ENCODE assay signal across 8 mouse cellular contexts in genomic region chr11:22981984-22982757, GRCm38 (mm10). TPM values are rescaled to one million over a fixed set of nuclear protein-coding genes. Genes with fewer than 3 reads are reported as not detected.
A peak's percentile ranks its signal among the peaks of the same experiment; 100 is the strongest.
DNase-seq lines count a peak whose midpoint lies in the region; ATAC-seq and TF ChIP-seq lines count a peak whose summit lies in the region.

TSS of gene Gm28048 (minus strand) at chr11:22982090.
TSS of gene Commd1 (minus strand) at chr11:22982382.

- H3K27ac ChIP-seq in gastrocnemius, adult 2 months = peak within 1 kb of the TSS; percentile 95

- DNase-seq in ZHBTc4 (ENCODE audit: low read depth, low spot score) = peak; percentile 96
- DNase-seq in gastrocnemius, adult 2 months = peak; percentile 99
- DNase-seq in hindlimb bud, embryonic 11.5 days (ENCODE audit: extremely low spot score, low read depth, low spot score) = peak; percentile 77
- peak; percentile 85 to 96 for DNase-seq in left cerebral cortex, adult 9 months (ENCODE audit: low spot score in 2 of 2)
- peak; percentile 99 for DNase-seq in right cerebral cortex, postnatal 14 days
- DNase-seq in urinary bladder, postnatal 36 days (ENCODE audit: low spot score in 2 of 2) = peak; percentile 95 to 96

- ATAC-seq in common myeloid progenitor, adult 5-6 weeks (replicated peaks; ENCODE audit: low read depth, poor library complexity, severe bottlenecking) = peak; percentile 93
- peak; percentile 92 for ATAC-seq in megakaryocyte progenitor cell, adult 5-6 weeks (replicated peaks; ENCODE audit: poor library complexity)

- intact Hi-C loops in gastrocnemius, adult 2 months (cut with DNase I) = loop anchor here (10.0 kb wide), 1 partner anchor 513 kb away; the partner anchor contains the start of gene Ahsa2

- H3K4me3 ChIP-seq in gastrocnemius, adult 2 months = peak within 1 kb of the TSS; percentile 96

- peak; percentile 77 for TF ChIP-seq CTCF in gastrocnemius, adult 2 months (IDR thresholded peaks at IDR 0.05)

RNA-seq across cellular contexts. Expression of gene Gm28048, which starts in this region (rescaled TPM):
- total RNA-seq in common myeloid progenitor, adult 5-6 weeks (2017) = 70.8 and 81.6 TPM in 2 replicates
- 1 to 10 TPM; 1.8 to 2.1 TPM for total RNA-seq in gastrocnemius, adult 2 months (2021)
- 77.6 and 83.1 TPM in 2 replicates for total RNA-seq in megakaryocyte progenitor cell, adult 5-6 weeks (2015)
- 52.7 and 59.5 TPM in 2 replicates for total RNA-seq in megakaryocyte progenitor cell, adult 5-6 weeks (2017)

RNA-seq across cellular contexts. Expression of gene Commd1, which starts in this region (rescaled TPM):
- total RNA-seq in common myeloid progenitor, adult 5-6 weeks (2017) = 52.9 and 62.5 TPM in 2 replicates
- total RNA-seq in gastrocnemius, adult 2 months (2021) = 100 to 1,000 TPM in 1 of 2 experiments, 10 to 100 TPM in 1; 89.3 to 105 TPM
- 141 and 159 TPM in 2 replicates for total RNA-seq in megakaryocyte progenitor cell, adult 5-6 weeks (2015)
- 89.6 and 105 TPM in 2 replicates for total RNA-seq in megakaryocyte progenitor cell, adult 5-6 weeks (2017)

Comparison
In these comparisons a context has a peak if more than half of its experiments do, and no peak if none do; other contexts are left out.
1. Peak in every context shown above with its lines: DNase-seq, ATAC-seq, H3K4me3 ChIP-seq and H3K27ac ChIP-seq.
2. RNA of gene Gm28048 (total RNA-seq): 70.8 to 81.6 TPM in common myeloid progenitor, adult 5-6 weeks and 52.7 to 83.1 TPM in megakaryocyte progenitor cell, adult 5-6 weeks; 1.8 to 2.1 TPM in gastrocnemius, adult 2 months; every median in the first group is over 10 times any median in the second.